Mouse (Mus musculus) lung, embryonic 14.5 days (tissue): ENCODE measurements around the gene Zcchc4. TPM values are rescaled to one million over a fixed set of nuclear protein-coding genes. Genes with fewer than 3 reads are reported as not detected.
A peak's percentile ranks its signal among the peaks of the same experiment; 100 is the strongest.

Experiments used
- ATAC-seq: fragments of 200-750 bp; cut with Nextera tagmentation; 2 replicates; pipeline ENCODE4 v1.8.0; 2017; ENCODE audit warnings: mild to moderate bottlenecking, moderate TSS enrichment, moderate library complexity; ENCODE audit not compliant: insufficient read depth
- DNase-seq: peaks from one replicate; pipeline ENCODE4 v3.0.0-alpha.2; 2015
- H3K27ac ChIP-seq: fragments of 300-500 bp; sonication (generic); 2 replicates; pipeline ENCODE4 v1.5.1; 2014; ENCODE audit warnings: low read depth, mild to moderate bottlenecking, moderate library complexity
- H3K27me3 ChIP-seq: fragments of 300-500 bp; sonication (generic); 2 replicates; pipeline ENCODE4 v1.6.1; 2014; ENCODE audit warnings: low read length, control low read depth; ENCODE audit not compliant: insufficient read depth
- H3K36me3 ChIP-seq: fragments of 300-500 bp; sonication (generic); 2 replicates; pipeline ENCODE4 v1.6.1; 2014; ENCODE audit warnings: control low read depth; ENCODE audit not compliant: insufficient read depth
- H3K4me1 ChIP-seq: fragments of 300-500 bp; sonication (generic); 2 replicates; pipeline ENCODE4 v1.6.1; 2014; ENCODE audit warnings: antibody characterized with exemption, control low read depth; ENCODE audit not compliant: insufficient read depth
- H3K4me2 ChIP-seq: fragments of 300-500 bp; sonication (generic); 2 replicates; pipeline ENCODE4 v1.6.1; 2014; ENCODE audit warnings: mild to moderate bottlenecking
- H3K4me3 ChIP-seq: fragments of 300-500 bp; sonication (generic); 2 replicates; pipeline ENCODE4 v1.5.1; 2014; ENCODE audit warnings: low read depth, low read length
- H3K9ac ChIP-seq: fragments of 300-500 bp; sonication (generic); 2 replicates; pipeline ENCODE4 v1.6.1; 2014
- H3K9me3 ChIP-seq: fragments of 300-500 bp; sonication (generic); 2 replicates; pipeline ENCODE4 v1.6.1; 2016; ENCODE audit warnings: low read depth, low read length, control low read depth
- CTCF ChIP-seq: IDR thresholded peaks from 2 replicates; pipeline ENCODE4 v1.5.1; 2016; ENCODE audit warnings: antibody characterized with exemption, low read depth
- WGBS: fragments of 180-500 bp; shearing (Covaris S2); extraction: QIAGEN DNeasy Blood & Tissue Kit; methylation state at CpG from one replicate; pipeline ENCODE4 v1.1.7; 2014; 5-methylcytosine and 5-hydroxymethylcytosine counted together
- polyA plus RNA-seq: library from polyadenylated mRNA; unstranded; fragments of >200 nt; fragmentation: Nextera tagmentation; extraction: Ambion mirVana; gene quantifications from 2 replicates; pipeline ENCODE4 v1.2.1, GENCODE M21; 2014

Gene Zcchc4
- polyA plus RNA-seq, 1 experiment from 2014 or later: 16.1 TPM

DNA sequence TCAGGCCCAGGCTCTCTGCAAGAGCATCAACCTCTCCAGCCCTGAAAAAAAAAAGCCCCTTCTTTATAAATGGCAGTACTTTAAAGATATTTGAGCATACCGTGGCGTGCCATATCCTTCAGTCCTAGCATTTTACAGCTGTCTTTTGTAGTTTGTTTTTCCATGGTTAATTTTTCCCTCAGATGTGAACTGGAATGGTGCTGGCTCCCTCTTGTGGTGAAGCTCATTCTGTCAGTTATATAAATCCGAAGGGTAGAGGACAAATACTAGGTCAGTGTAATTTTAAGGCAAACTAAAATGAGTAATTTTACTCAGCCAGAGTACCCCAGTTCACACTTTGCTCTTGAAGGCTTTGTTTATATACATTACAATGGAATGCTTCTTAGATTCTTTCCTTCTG is 46.5 kb downstream of the Zcchc4 start:
- ATAC-seq (no peak), DNase-seq (peak; percentile 86)
- Histone ChIP-seq H3K9ac (no peak overlapping the region), H3K27ac (no peak overlapping the region), H3K27me3 (no peaks in the 10 kb centered on the region), H3K4me1 (no peaks in the 10 kb centered on the region), H3K36me3 (peaks cover 22% of the 10 kb centered on the region; the same call in 1 of the 2 replicates), H3K4me3 (no peak overlapping the region), H3K4me2 (no peak overlapping the region), H3K9me3 (no peaks in the 10 kb centered on the region)
- 27% methylated on average over 3 of the region's 3 CpGs for WGBS
- peak; percentile 77 for TF ChIP-seq CTCF

DNA sequence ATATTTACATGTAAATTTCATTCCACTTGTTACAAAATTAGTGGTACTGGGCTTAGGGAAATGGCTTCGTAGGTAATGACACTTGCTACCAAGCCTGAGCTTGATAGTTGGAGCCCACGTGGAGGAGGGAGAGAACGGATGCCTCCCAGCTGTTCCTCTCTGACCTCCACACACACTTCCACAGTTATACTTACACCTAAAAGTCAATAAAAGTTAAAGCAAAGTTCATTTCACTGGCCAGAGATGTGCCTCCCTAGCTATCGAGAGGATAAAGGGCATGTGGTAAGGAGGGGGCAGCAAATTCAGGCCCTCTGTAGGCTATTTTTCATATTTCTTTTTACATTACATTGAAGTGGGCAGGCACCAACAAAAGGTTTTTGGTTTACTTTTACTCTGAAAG is 52.7 kb downstream of the Zcchc4 start:
- Histone ChIP-seq H3K36me3 (0 out of 2 replicates have a peak, but pooled peaks cover 5% of the 10 kb centered on the region), H3K9ac (no peak overlapping the region), H3K9me3 (no peaks in the 10 kb centered on the region), H3K4me3 (no peak overlapping the region), H3K4me1 (no peaks in the 10 kb centered on the region), H3K27me3 (no peaks in the 10 kb centered on the region), H3K4me2 (no peak overlapping the region), H3K27ac (no peak overlapping the region)
- no peak for TF ChIP-seq CTCF
- no peak for ATAC-seq
- 57% methylated on average over 4 of the region's 4 CpGs for WGBS
- no peak for DNase-seq

DNA sequence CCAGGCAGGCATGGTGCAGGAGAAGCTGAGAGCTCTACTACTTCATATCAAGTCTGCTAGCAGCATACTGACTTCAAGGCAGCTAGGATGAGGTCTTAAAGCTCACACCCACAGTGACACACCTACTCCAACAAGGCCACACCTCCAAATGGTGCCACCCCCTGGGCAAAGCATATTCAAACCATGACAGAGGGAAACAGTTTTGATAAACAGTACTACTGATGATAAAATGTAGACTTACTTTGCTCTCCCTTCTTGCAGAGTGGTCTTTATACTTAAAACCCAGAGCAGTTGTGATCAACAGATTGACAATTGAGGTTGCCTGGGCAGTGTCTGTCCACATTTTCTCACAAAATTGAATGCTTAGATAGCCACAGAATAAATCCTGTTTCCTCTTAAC is 57.8 kb downstream of the Zcchc4 start:
- Histone ChIP-seq H3K36me3 (peaks cover 22% of the 10 kb centered on the region), H3K27me3 (no peaks in the 10 kb centered on the region), H3K9me3 (no peaks in the 10 kb centered on the region), H3K4me2 (peak overlapping the region; percentile 73), H3K4me3 (peak overlapping the region; percentile 79), H3K27ac (peak overlapping the region; percentile 88), H3K9ac (peak overlapping the region; percentile 38), H3K4me1 (peaks cover 11% of the 10 kb centered on the region)
- no peak for ATAC-seq
- no peak for DNase-seq
- no peak for TF ChIP-seq CTCF

DNA sequence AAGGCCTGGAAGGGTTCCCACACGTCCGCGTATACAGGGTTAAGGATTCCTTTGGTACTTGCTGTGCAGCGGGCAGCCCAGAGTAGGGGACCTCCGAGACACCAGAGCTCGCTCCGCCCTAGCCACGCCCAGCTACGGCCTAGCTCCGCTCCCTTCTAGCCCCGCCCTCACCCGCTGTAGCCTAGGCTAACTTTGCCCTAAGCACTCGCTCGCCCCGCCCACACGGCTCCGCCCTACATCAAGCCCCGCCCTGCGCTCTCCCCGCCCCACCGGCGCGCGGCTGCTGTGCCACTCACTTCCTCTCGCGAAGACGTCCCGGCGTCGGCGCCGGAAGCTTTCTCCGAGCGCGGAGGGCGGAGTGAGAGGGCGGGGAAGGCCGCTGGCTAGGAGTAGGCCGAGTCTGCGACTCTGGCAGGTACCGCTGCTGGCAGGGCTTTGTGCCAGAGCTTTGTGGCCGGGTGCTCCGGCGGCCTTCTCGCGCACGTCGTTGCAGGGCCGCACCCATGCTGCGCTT is 58.6 kb downstream of the Zcchc4 start, which contains the start of gene Anapc4:
Gene Anapc4, plus strand, starts transcription at position 252 of the 514 bp plus-strand sequence.
- Histone ChIP-seq H3K4me1 (peaks cover 11% of the 10 kb centered on the region), H3K4me3 (peak within 1 kb of the TSS; percentile 79), H3K36me3 (peaks cover 29% of the 10 kb centered on the region), H3K27ac (peak within 1 kb of the TSS; percentile 88), H3K9me3 (no peaks in the 10 kb centered on the region), H3K9ac (peak within 1 kb of the TSS; percentile 94), H3K4me2 (peak within 1 kb of the TSS; percentile 73), H3K27me3 (no peaks in the 10 kb centered on the region)
- ATAC-seq (peak; percentile 99), DNase-seq (peak; percentile 100)
- no peak for TF ChIP-seq CTCF
- under 1% methylated on average over 50 of the region's 50 CpGs for WGBS

DNA sequence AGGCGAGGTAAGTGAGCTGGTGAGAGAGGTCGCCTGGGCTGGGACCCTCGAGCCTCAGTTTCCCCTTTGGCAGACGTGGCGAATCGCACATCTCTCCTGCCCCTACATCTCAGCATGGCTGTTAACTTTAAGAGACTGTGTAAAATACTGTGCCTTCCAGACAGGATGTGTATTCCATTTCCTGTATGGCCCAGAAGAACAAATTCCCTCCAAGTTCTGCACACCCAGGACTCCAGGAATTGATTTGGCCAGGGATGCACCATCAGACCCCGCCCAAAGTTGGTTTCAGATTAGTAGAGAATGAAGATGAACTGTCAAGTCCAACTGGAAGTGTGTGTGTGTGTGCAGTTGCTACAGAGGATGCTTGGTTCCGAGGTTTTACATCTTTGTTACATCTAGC is 59.2 kb downstream of the Zcchc4 start:
- peaks cover 11% of the 10 kb centered on the region for H3K4me1 ChIP-seq
- no peak for DNase-seq
- 6% methylated on average over 8 of the region's 8 CpGs for WGBS
- H3K4me2 ChIP-seq: peak overlapping the region; percentile 73
- ATAC-seq: no peak
- TF ChIP-seq CTCF: no peak
- peak overlapping the region; percentile 86 for H3K27ac ChIP-seq
- H3K4me3 ChIP-seq: peak overlapping the region; percentile 79
- peak overlapping the region; percentile 94 for H3K9ac ChIP-seq
- H3K9me3 ChIP-seq: no peaks in the 10 kb centered on the region
- no peaks in the 10 kb centered on the region for H3K27me3 ChIP-seq
- peaks cover 35% of the 10 kb centered on the region for H3K36me3 ChIP-seq

DNA sequence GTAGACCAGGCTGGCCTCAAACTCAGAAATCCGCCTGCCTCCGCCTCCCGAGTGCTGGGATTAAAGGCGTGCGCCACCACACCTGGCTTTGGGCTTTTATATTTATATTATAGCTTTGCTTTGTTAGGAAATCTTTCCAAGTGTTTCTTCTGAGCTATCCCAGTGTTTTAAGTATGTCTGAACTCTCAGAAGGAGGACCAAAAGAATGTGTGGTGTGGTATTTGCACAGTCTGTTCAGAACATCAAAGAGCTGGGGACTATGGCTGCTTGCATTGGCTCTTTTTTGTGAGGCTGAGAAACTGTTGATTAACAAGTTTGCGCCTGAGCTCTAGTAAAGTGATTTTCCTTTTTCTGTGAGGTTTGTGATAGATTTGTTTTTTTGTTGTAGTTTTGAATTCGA is 69.1 kb downstream of the Zcchc4 start:
- ATAC-seq: no peak
- no peak for TF ChIP-seq CTCF
- no peak overlapping the region for H3K9ac ChIP-seq
- H3K4me2 ChIP-seq: no peak overlapping the region
- 76% methylated on average over 7 of the region's 7 CpGs for WGBS
- H3K4me3 ChIP-seq: no peak overlapping the region
- H3K27ac ChIP-seq: no peak overlapping the region
- H3K9me3 ChIP-seq: no peaks in the 10 kb centered on the region
- H3K36me3 ChIP-seq: peaks cover 81% of the 10 kb centered on the region
- H3K27me3 ChIP-seq: no peaks in the 10 kb centered on the region
- peak; percentile 7 for DNase-seq
- no peaks in the 10 kb centered on the region for H3K4me1 ChIP-seq

DNA sequence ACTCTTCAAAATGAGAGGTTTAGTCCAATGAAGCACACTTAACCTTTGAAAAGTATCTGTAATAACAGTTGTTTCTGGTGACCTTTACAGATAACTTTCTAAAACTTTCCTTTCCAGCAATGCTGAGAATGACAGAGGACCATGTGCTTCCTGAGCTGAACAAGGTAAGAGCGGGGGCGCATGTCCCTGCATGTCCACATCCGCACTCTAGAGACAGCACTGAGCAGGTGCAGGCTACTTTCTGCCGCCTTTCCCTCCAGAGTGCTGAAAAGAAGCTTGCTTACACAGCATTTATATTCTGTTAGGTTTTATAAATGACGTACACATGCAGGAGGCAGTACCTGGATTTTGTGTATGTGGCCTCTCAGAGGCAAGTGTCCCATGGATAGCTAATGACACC is 80.5 kb downstream of the Zcchc4 start:
- H3K27ac ChIP-seq: no peak overlapping the region
- H3K4me3 ChIP-seq: no peak overlapping the region
- ATAC-seq (no peak), DNase-seq (no peak)
- no peaks in the 10 kb centered on the region for H3K27me3 ChIP-seq
- 85% methylated on average over 5 of the region's 5 CpGs for WGBS
- TF ChIP-seq CTCF: 0 out of 2 replicates have a peak, but pooled peaks have one; percentile 11
- no peaks in the 10 kb centered on the region for H3K9me3 ChIP-seq
- H3K4me2 ChIP-seq: no peak overlapping the region
- no peak overlapping the region for H3K9ac ChIP-seq
- H3K36me3 ChIP-seq: peaks cover 81% of the 10 kb centered on the region
- H3K4me1 ChIP-seq: no peaks in the 10 kb centered on the region
